Mouse (Mus musculus) kidney, postnatal 0 days (tissue): ENCODE data around the gene Gm20479. TPM values are rescaled to one million over a fixed set of nuclear protein-coding genes. Genes with fewer than 3 reads are reported as not detected.

Source experiments
- ATAC-seq: fragments of 200-750 bp; cut with Nextera tagmentation; replicated peaks from 2 replicates; pipeline ENCODE4 v1.8.0; 2017; ENCODE audit warnings: low read depth, moderate number of reproducible peaks, moderate TSS enrichment, moderate library complexity; ENCODE audit not compliant: low FRiP score
- DNase-seq: peaks from one replicate; pipeline ENCODE4 v3.0.0-alpha.2; 2016; ENCODE audit warnings: low spot score
- H3K27ac ChIP-seq: fragments of 300-500 bp; sonication (generic); 2 replicates; pipeline ENCODE4 v1.5.1; 2014; ENCODE audit warnings: mild to moderate bottlenecking
- H3K27me3 ChIP-seq: fragments of 300-500 bp; sonication (generic); 2 replicates; pipeline ENCODE4 v1.6.1; 2014; ENCODE audit warnings: low read length, mixed read lengths; ENCODE audit not compliant: insufficient read depth
- H3K36me3 ChIP-seq: fragments of 300-500 bp; sonication (generic); 2 replicates; pipeline ENCODE4 v1.6.1; 2014; ENCODE audit warnings: low read length, mixed read lengths; ENCODE audit not compliant: insufficient read depth
- H3K4me1 ChIP-seq: fragments of 300-500 bp; sonication (generic); replicated peaks from 2 replicates; pipeline ENCODE4 v1.6.1; 2014; ENCODE audit warnings: antibody characterized with exemption, low read length, mixed read lengths; ENCODE audit not compliant: insufficient read depth
- H3K4me2 ChIP-seq: fragments of 300-500 bp; sonication (generic); 2 replicates; pipeline ENCODE4 v1.6.1; 2014; ENCODE audit warnings: mild to moderate bottlenecking, low read length, moderate library complexity, mixed read lengths
- H3K4me3 ChIP-seq: fragments of 300-500 bp; sonication (generic); replicated peaks from 2 replicates; pipeline ENCODE4 v1.5.1; 2014; ENCODE audit warnings: low read depth, low read length
- H3K9ac ChIP-seq: fragments of 300-500 bp; sonication (generic); 2 replicates; pipeline ENCODE4 v1.6.1; 2014; ENCODE audit warnings: low read depth, low read length
- H3K9me3 ChIP-seq: fragments of 300-500 bp; sonication (generic); replicated peaks from 2 replicates; pipeline ENCODE4 v1.6.1; 2016; ENCODE audit warnings: low read length, inconsistent platforms, mixed read lengths
- CTCF ChIP-seq: IDR thresholded peaks from 2 replicates; pipeline ENCODE4 v1.5.1; 2016; ENCODE audit warnings: antibody characterized with exemption, low read depth, mild to moderate bottlenecking, moderate library complexity
- WGBS: fragments of 180-500 bp; shearing (Covaris S2); extraction: QIAGEN DNeasy Blood & Tissue Kit; methylation state at CpG from one replicate; pipeline ENCODE4 v1.1.7; 2014; 5-methylcytosine and 5-hydroxymethylcytosine counted together
- polyA plus RNA-seq: library from polyadenylated mRNA; unstranded; fragments of >200 nt; fragmentation: Nextera tagmentation; extraction: Ambion mirVana; gene quantifications from 2 replicates; pipeline ENCODE4 v1.2.1, GENCODE M21; 2015

Gm20479 gene
- polyA plus RNA-seq, 1 experiment from 2014 or later = 0.57 TPM

DNA sequence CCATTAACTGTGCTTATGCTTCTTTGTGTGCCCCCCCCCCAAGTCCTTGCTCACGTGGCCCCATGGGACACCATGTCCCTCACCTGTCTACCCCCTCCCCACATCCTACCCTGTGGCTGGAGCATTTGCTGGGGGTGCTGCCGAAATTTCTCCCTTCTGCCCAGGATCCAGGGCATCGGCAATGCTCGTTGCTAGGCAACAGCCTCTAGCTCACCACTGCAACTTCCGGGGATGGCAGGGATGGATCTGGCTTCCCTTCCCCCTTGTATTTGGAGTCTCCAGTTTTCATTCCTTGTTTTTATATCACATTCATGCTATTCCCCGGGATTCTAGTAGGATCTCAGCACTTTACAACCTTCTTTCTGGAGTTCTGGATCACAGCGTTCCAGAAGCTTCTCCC is 17.7 kb downstream of the Gm20479 start:
- no peak overlapping the region for H3K27ac ChIP-seq
- no peaks in the 10 kb centered on the region for H3K36me3 ChIP-seq
- ATAC-seq (no peak), DNase-seq (no peak)
- H3K9ac ChIP-seq = no peak overlapping the region
- no peak for TF ChIP-seq CTCF
- H3K4me2 ChIP-seq = no peak overlapping the region
- WGBS = 37% methylated on average over 7 of the region's 7 CpGs
- no peaks in the 10 kb centered on the region for H3K9me3 ChIP-seq
- peaks cover under 1% of the 10 kb centered on the region; the same call in 1 of the 2 replicates for H3K4me1 ChIP-seq
- H3K27me3 ChIP-seq = peaks cover under 1% of the 10 kb centered on the region
- no peak overlapping the region for H3K4me3 ChIP-seq

DNA sequence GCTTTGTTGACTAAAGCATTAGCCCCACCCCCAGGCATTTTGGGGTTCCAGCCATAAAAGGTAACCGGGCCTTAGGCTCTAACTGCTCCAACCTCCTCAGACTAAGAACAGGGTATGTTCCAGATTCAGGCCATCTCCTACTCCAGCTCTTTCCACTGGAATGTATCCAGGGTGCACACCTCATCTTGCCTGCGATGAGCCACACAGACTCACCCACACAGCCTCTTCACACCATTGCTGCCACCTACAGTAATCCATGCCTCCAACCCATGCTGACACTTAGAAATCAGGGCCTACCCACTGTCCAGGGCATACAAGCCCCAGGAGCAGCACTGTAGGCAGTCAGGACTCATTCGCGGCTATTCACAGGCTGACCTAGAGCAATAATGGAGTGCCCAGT is 18.1 kb downstream of the Gm20479 start:
- Histone ChIP-seq H3K9me3 (no peaks in the 10 kb centered on the region), H3K9ac (no peak overlapping the region), H3K4me2 (no peak overlapping the region), H3K4me3 (no peak overlapping the region), H3K4me1 (peaks cover 5% of the 10 kb centered on the region; the same call in 1 of the 2 replicates), H3K27me3 (peaks cover 4% of the 10 kb centered on the region), H3K36me3 (no peaks in the 10 kb centered on the region), H3K27ac (no peak overlapping the region)
- DNase-seq = no peak
- TF ChIP-seq CTCF = no peak
- no peak for ATAC-seq
- 71% methylated on average over 4 of the region's 4 CpGs for WGBS

DNA sequence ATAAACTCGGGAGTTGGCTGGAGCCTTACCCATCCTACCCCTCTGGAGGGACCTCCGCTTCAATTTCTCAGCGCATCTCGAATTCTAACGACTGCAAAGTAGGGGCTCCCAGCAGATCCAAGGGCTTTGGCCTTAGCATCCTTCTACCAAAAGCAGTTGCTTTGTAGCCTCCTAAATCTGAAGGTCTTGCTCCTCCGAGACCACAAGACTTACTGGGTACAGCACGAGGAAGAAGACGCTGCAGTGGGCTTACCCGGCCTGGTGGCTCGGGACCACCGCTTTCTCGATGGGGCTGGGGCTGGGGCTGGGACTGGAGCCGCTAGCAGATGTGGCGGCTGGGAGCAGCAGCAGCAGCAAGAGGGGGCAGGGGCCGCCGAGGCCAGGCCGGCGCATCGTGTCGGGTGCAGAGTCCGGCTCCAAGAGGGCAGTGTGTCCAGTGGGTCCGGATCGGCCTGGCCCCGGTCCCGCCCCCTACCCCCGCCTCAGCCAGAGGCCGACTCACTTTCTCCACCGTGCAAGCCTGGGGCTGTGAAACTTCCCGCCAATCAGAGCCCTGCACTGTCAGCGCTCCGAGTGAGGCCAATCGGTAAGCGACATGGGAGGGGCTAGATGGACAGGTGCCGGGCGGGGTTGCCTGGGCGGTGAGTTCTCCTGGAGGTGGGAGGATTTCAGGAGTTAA is 19.9 kb downstream of the Gm20479 start, which contains the start of gene Ltbp4:
Ltbp4 (minus strand) TSS at position 518 of the 679 bp plus-strand sequence.
- H3K9me3 ChIP-seq = no peaks in the 10 kb centered on the region
- H3K4me2 ChIP-seq = peak within 1 kb of the TSS; percentile 56
- H3K36me3 ChIP-seq = no peaks in the 10 kb centered on the region
- no peak within 1 kb of the TSS for H3K27ac ChIP-seq
- peaks cover 8% of the 10 kb centered on the region for H3K27me3 ChIP-seq
- TF ChIP-seq CTCF = no peak
- H3K9ac ChIP-seq = no peak within 1 kb of the TSS
- whole genome bisulfite sequencing = under 1% methylated on average over 36 of the region's 36 CpGs
- peak; percentile 75 for ATAC-seq
- H3K4me1 ChIP-seq = peaks cover 12% of the 10 kb centered on the region
- peak; percentile 56 for DNase-seq
- H3K4me3 ChIP-seq = peak within 1 kb of the TSS; percentile 27

DNA sequence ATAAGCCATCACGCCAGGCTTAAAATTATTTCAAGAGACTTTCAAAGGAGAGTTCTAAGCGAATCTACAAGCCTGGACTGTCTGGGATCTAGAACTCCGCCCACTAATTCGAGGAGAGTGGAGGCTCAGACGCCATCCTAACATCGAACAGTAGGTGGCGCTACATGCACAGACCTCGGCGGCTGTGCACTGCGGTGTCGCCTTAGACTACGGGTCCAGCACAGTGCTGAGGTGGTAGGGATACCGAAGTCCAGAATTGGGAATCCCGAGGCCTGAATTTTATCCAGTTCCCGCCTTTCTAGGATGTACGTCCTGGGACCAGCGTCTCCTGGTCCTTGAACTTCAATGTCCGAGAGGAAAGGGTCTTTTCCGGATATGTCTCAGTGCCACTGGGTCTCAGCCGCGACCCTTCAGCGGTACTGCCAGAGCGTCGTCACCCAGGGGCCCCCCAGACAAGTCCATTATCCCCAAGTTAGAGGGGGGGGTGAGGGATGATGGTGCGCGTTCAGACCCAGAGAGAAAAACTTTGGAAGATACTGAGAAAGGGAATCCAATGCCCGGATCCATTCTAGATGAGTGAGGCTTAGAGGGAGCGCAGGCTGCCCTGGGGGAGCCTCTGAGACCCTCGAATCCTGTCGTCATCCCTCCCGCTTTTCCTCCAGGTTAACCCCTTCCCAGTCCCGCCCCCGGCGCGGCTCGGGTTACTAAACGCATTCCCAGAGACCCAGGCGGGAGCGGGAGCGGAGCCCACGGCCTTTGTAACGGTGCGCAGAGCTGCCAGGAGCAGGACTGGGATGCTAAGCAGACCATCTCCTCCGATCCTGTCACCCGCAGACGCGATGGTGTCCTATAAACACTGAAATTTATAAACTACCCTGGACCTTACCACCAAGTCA is 21.0 kb downstream of the Gm20479 start:
- under 1% methylated on average over 47 of the region's 47 CpGs for WGBS
- TF ChIP-seq CTCF = peak; percentile 97
- Histone ChIP-seq H3K27me3 (peaks cover 8% of the 10 kb centered on the region), H3K4me1 (peaks cover 12% of the 10 kb centered on the region), H3K4me2 (peak overlapping the region; percentile 56), H3K27ac (no peak overlapping the region), H3K9ac (no peak overlapping the region), H3K9me3 (no peaks in the 10 kb centered on the region), H3K4me3 (peak overlapping the region; percentile 20), H3K36me3 (no peaks in the 10 kb centered on the region)
- peak; percentile 73; the same call in 1 of the 2 replicates for ATAC-seq
- peak; percentile 95 for DNase-seq

DNA sequence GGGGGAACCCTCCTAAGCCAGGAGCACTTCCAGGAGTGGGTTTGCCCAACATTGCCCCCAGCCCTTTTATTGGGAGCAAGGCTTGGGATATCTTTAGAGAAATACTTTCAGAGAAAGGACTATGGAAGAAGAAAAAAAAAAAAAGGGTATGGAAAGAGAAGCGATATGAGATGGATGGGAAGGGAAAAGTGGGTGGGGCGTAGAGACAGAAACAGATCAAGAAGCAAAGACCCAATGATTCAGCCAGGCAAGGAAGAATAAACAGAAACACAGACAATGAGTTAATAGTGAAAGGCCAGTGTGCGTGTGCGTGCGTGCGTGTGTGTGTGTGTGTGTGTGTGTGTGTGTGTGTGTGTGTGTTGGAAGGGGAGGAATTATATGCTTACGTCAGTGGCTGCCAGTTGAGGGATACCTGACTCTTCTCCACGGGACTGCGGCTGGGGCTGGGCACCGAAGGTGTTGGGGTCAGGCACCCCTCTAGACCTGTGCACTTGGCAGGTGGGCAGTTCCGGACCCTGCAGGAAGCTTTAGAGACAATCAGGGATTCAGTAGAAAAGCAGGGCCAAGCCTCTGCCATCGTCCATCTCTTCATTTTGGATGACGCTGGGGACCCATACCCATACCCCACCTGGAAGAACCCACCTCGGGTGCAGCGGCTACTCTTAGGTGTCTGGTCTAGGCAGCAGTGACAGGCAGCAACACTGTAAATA is 22.1 kb downstream of the Gm20479 start:
- TF ChIP-seq CTCF = no peak
- Histone ChIP-seq H3K36me3 (no peaks in the 10 kb centered on the region), H3K4me3 (no peak overlapping the region), H3K9ac (no peak overlapping the region), H3K27me3 (peaks cover 8% of the 10 kb centered on the region), H3K27ac (no peak overlapping the region), H3K4me2 (no peak overlapping the region), H3K4me1 (peaks cover 12% of the 10 kb centered on the region), H3K9me3 (no peaks in the 10 kb centered on the region)
- ATAC-seq (no peak), DNase-seq (no peak)
- WGBS = 56% methylated on average over 15 of the region's 15 CpGs
